19 mouse cellular contexts compared by ENCODE assay signal in the genomic region with DNA sequence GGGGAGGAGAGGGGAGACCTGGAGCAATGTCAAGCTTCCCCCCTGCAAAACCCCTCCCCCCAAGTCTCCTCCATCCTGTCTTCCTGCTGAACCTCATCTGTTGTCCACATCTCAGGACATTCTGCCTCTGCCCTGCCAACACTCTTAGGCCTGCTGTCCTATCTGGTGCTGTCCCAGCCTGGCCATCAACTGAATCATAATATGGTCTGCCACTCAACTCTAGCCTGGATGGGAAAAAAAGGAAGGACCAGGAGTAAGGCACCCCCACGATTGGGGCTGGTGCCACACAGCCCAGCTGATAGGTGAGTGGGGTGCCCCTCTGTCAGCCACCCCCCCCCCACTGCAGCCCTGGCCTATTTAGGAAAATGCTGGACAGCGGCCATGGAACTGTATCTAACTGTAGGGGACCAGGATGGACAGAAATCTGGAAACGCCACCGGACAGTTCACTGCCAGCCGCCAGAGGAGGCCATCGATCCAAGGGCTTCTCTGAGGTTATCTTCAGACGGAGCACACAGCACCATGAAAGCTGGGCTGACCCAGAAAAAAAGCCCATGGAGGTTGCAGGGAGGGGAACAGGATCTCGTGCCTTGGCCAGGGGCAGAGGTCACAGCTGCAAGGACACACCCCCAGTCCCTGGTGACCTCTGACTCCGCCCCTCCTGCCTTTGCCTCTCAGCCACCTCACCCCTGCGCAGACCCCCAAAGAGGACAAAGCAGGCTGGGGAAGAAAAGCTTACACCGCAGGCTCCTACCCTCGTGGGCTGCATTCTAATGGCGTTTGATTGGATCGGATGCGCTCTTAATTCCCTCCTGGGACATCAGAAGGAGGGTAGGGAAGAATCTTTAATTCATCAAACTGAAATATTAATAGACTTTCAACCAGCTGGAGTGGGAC. TPM values are rescaled to one million over a fixed set of nuclear protein-coding genes. Genes with fewer than 3 reads are reported as not detected.
A peak's percentile ranks its signal among the peaks of the same experiment; 100 is the strongest.
DNase-seq lines count a peak whose midpoint lies in the region; ATAC-seq and TF ChIP-seq lines count a peak whose summit lies in the region.
"Had no signal": no experiment of that assay in that cellular context is flagged by ENCODE, and none has a peak within 500 bp of the region (broad histone marks: within the 10 kb centered on the region; RNA-seq: fewer than 3 reads in every experiment).

No protein-coding gene starts in this region.

- H3K4me2 ChIP-seq in neural tube, embryonic 15.5 days = no peak overlapping the region
- no peak overlapping the region for H3K4me2 ChIP-seq in midbrain, embryonic 11.5 days
- H3K4me2 ChIP-seq in heart, embryonic 11.5 days = no peak overlapping the region
- H3K4me2 ChIP-seq: embryonic facial prominence, embryonic 13.5 days; limb, embryonic 13.5 days; stomach, embryonic 15.5 days had no signal

- TF ChIP-seq CTCF in kidney, adult 2 months (conservative IDR thresholded peaks at IDR 0.05; ENCODE audit: insufficient read depth, insufficient read length, low read depth, low read length) = no peak

- peaks cover 48% of the 10 kb centered on the region for H3K27me3 ChIP-seq in neural tube, embryonic 15.5 days (replicated peaks)
- H3K27me3 ChIP-seq in midbrain, embryonic 11.5 days (ENCODE audit: control insufficient read depth, insufficient read depth, low read length) = peaks cover 26% of the 10 kb centered on the region
- H3K27me3 ChIP-seq in heart, embryonic 11.5 days (ENCODE audit: control insufficient read depth, insufficient read depth, low read length) = peaks cover 80% of the 10 kb centered on the region
- H3K27me3 ChIP-seq in kidney, adult 2 months (replicated peaks; ENCODE audit: control insufficient read depth, insufficient read depth, low read length) = no peaks in the 10 kb centered on the region

- no peaks in the 10 kb centered on the region for H3K36me3 ChIP-seq in neural tube, embryonic 15.5 days
- no peaks in the 10 kb centered on the region for H3K36me3 ChIP-seq in midbrain, embryonic 11.5 days (ENCODE audit: control insufficient read depth, insufficient read depth, low read length)
- H3K36me3 ChIP-seq in heart, embryonic 11.5 days (ENCODE audit: control insufficient read depth, insufficient read depth, low read length) = no peaks in the 10 kb centered on the region
- H3K36me3 ChIP-seq in kidney, adult 2 months (ENCODE audit: control insufficient read depth, insufficient read depth, low read length) = no peaks in the 10 kb centered on the region
- H3K36me3 ChIP-seq: embryonic facial prominence, embryonic 13.5 days; limb, embryonic 13.5 days; stomach, embryonic 15.5 days had no signal

- ATAC-seq in neural tube, embryonic 15.5 days (ENCODE audit: low FRiP score) = no peak
- peak; percentile 60 for ATAC-seq in midbrain, embryonic 11.5 days (ENCODE audit: low FRiP score)
- ATAC-seq in heart, embryonic 11.5 days (replicated peaks; ENCODE audit: insufficient number of reproducible peaks, low FRiP score, low TSS enrichment) = no peak
- ATAC-seq: liver, postnatal 0 days; Patski had no signal

- TF ChIP-seq POLR2A in kidney, adult 2 months (IDR thresholded peaks at IDR 0.05; ENCODE audit: low read depth, low read length) = no peak

- peak; percentile 34 to 59 for DNase-seq in cerebellum, postnatal 10 days
- no peak for DNase-seq in cerebellum, postnatal 4 days (ENCODE audit: low spot score in 2 of 2)
- peak; percentile 48 for DNase-seq in neural tube, embryonic 10.5 days (ENCODE audit: extremely low spot score, low spot score)
- peak; percentile 94 for DNase-seq in midbrain, embryonic 11.5 days (ENCODE audit: low spot score, missing footprints)
- no peak for DNase-seq in kidney, adult 2 months
- no peak for DNase-seq in gastrocnemius, adult 8-10 months (ENCODE audit: low spot score in 2 of 2)
- DNase-seq: cerebellum, adult 11-12 months; kidney, postnatal 10 days; liver, postnatal 0 days; retina, postnatal 1 day; thymus, postnatal 36 days had no signal

- 29% methylated on average over 15 of the region's 15 CpGs for WGBS in neural tube, embryonic 15.5 days
- 19% methylated on average over 15 of the region's 15 CpGs for WGBS in midbrain, embryonic 11.5 days
- WGBS in heart, embryonic 11.5 days (ENCODE audit: insufficient replicate concordance) = 41% methylated on average over 15 of the region's 15 CpGs
- WGBS in kidney, adult 2 months = 56% methylated on average over 15 of the region's 15 CpGs

- no peak overlapping the region for H3K27ac ChIP-seq in neural tube, embryonic 15.5 days (replicated peaks)
- H3K27ac ChIP-seq in midbrain, embryonic 11.5 days (ENCODE audit: low read depth, low read length) = peak overlapping the region; percentile 82
- H3K27ac ChIP-seq in heart, embryonic 11.5 days (ENCODE audit: low read depth, low read length) = no peak overlapping the region
- H3K27ac ChIP-seq in kidney, adult 2 months (ENCODE audit: insufficient read depth, low read depth, low read length) = no peak overlapping the region
- H3K27ac ChIP-seq: embryonic facial prominence, embryonic 13.5 days; limb, embryonic 13.5 days; stomach, embryonic 15.5 days had no signal

- peaks cover 15% of the 10 kb centered on the region for H3K4me1 ChIP-seq in neural tube, embryonic 15.5 days
- peaks cover 23% of the 10 kb centered on the region for H3K4me1 ChIP-seq in midbrain, embryonic 11.5 days (ENCODE audit: control insufficient read depth, insufficient read depth, low read length)
- no peaks in the 10 kb centered on the region for H3K4me1 ChIP-seq in heart, embryonic 11.5 days (ENCODE audit: control insufficient read depth, insufficient read depth, low read length)
- no peaks in the 10 kb centered on the region for H3K4me1 ChIP-seq in kidney, adult 2 months (ENCODE audit: control insufficient read depth, insufficient read depth, low read length)

- H3K4me3 ChIP-seq in neural tube, embryonic 15.5 days (replicated peaks) = no peak overlapping the region
- H3K4me3 ChIP-seq in midbrain, embryonic 11.5 days (ENCODE audit: low read depth, low read length) = no peak overlapping the region
- H3K4me3 ChIP-seq in heart, embryonic 11.5 days (ENCODE audit: low read depth, low read length) = no peak overlapping the region
- no peak overlapping the region for H3K4me3 ChIP-seq in kidney, adult 2 months (ENCODE audit: insufficient read depth, low read depth, low read length)
- H3K4me3 ChIP-seq: embryonic facial prominence, embryonic 13.5 days; limb, embryonic 13.5 days; stomach, embryonic 15.5 days had no signal

- H3K9me3 ChIP-seq in neural tube, embryonic 15.5 days (replicated peaks) = no peaks in the 10 kb centered on the region
- no peaks in the 10 kb centered on the region for H3K9me3 ChIP-seq in midbrain, embryonic 11.5 days (ENCODE audit: control insufficient read depth, low read length)
- no peaks in the 10 kb centered on the region for H3K9me3 ChIP-seq in heart, embryonic 11.5 days (replicated peaks; ENCODE audit: control insufficient read depth, low read length)
- H3K9me3 ChIP-seq: embryonic facial prominence, embryonic 13.5 days; limb, embryonic 13.5 days; stomach, embryonic 15.5 days had no signal

- no peak overlapping the region for H3K9ac ChIP-seq in neural tube, embryonic 15.5 days (replicated peaks)
- H3K9ac ChIP-seq in midbrain, embryonic 11.5 days (ENCODE audit: low read length) = peak overlapping the region; percentile 45; the same call in 1 of the 2 replicates
- no peak overlapping the region for H3K9ac ChIP-seq in heart, embryonic 11.5 days (ENCODE audit: low read depth, low read length)
- H3K9ac ChIP-seq: embryonic facial prominence, embryonic 13.5 days; limb, embryonic 13.5 days; liver, postnatal 0 days; stomach, embryonic 15.5 days had no signal

RNA-seq across cellular contexts. Expression of a gene that starts 2.3 kb away (rescaled TPM):
- 9.7 and 10.1 TPM in 2 replicates for polyA plus RNA-seq in neural tube, embryonic 15.5 days (2015; fragmentation: Nextera tagmentation; extraction: Ambion mirVana)
- polyA plus RNA-seq in midbrain, embryonic 11.5 days (2014; fragmentation: Nextera tagmentation; extraction: Ambion mirVana) = 3.5 and 3.6 TPM in 2 replicates
- polyA plus RNA-seq in heart, embryonic 11.5 days (2014; fragmentation: Nextera tagmentation; extraction: Ambion mirVana) = 0.06 and 0.07 TPM in 2 replicates
- polyA plus RNA-seq in kidney, adult 2 months (2012; rRNA removed) = 0.02 and 0.03 TPM in 2 replicates
- under 1 TPM in 1 of 4 experiments, not detected in 3; 0.11 TPM for total RNA-seq in gastrocnemius, adult 8-10 months (2022)
- total RNA-seq: CH12.LX; megakaryocyte progenitor cell, adult 5-6 weeks had no signal
- polyA plus RNA-seq: liver, postnatal 0 days had no signal

RNA-seq across cellular contexts. Expression of a gene that starts 37.3 kb away (rescaled TPM):
- 129 and 207 TPM in 2 replicates for polyA plus RNA-seq in neural tube, embryonic 15.5 days (2015; fragmentation: Nextera tagmentation; extraction: Ambion mirVana)
- polyA plus RNA-seq in midbrain, embryonic 11.5 days (2014; fragmentation: Nextera tagmentation; extraction: Ambion mirVana) = 354 and 406 TPM in 2 replicates
- polyA plus RNA-seq in heart, embryonic 11.5 days (2014; fragmentation: Nextera tagmentation; extraction: Ambion mirVana) = 261 and 278 TPM in 2 replicates
- 37.4 and 38.9 TPM in 2 replicates for polyA plus RNA-seq in kidney, adult 2 months (2012; rRNA removed)
- 10 to 100 TPM; 27.6 to 34.9 (median 31.9) TPM for total RNA-seq in gastrocnemius, adult 8-10 months (2022)

RNA-seq across cellular contexts. Expression of a gene that starts 46.6 kb away (rescaled TPM):
- 70.8 and 74.9 TPM in 2 replicates for polyA plus RNA-seq in neural tube, embryonic 15.5 days (2015; fragmentation: Nextera tagmentation; extraction: Ambion mirVana)
- polyA plus RNA-seq in midbrain, embryonic 11.5 days (2014; fragmentation: Nextera tagmentation; extraction: Ambion mirVana) = 14.8 and 20.2 TPM in 2 replicates
- 18.1 and 18.3 TPM in 2 replicates for polyA plus RNA-seq in heart, embryonic 11.5 days (2014; fragmentation: Nextera tagmentation; extraction: Ambion mirVana)
- polyA plus RNA-seq in kidney, adult 2 months (2012; rRNA removed) = 41.7 and 55.7 TPM in 2 replicates
- 1 to 10 TPM; 1.7 to 3.9 (median 2.8) TPM for total RNA-seq in gastrocnemius, adult 8-10 months (2022)

Comparison
In these comparisons a context has a peak if more than half of its experiments do, and no peak if none do; other contexts are left out.
1. DNase-seq: peak in cerebellum, postnatal 10 days (2 of 2), neural tube, embryonic 10.5 days (single experiment) and midbrain, embryonic 11.5 days (single experiment); none in cerebellum, postnatal 4 days (0 of 2), kidney, adult 2 months (single experiment) and gastrocnemius, adult 8-10 months (0 of 2).